Mouse (Mus musculus) heart, adult 18-20 months (tissue): ENCODE measurements around the gene Tec. TPM values are rescaled to one million over a fixed set of nuclear protein-coding genes. Genes with fewer than 3 reads are reported as not detected.

Experiments
- DNase-seq, 2 experiments: peaks; one replicate each; pipeline ENCODE4 v3.0.0; 2021 to 2022; ENCODE audit warnings: mixed read lengths in 1 of 2
- total RNA-seq, 2 experiments: library from RNA; stranded (reverse); gene quantifications; 2 replicates each; pipeline ENCODE4 v1.2.3; 2021

Tec gene
- total RNA-seq, 2 experiments from 2014 or later = 15.0 to 16.8 TPM

DNA sequence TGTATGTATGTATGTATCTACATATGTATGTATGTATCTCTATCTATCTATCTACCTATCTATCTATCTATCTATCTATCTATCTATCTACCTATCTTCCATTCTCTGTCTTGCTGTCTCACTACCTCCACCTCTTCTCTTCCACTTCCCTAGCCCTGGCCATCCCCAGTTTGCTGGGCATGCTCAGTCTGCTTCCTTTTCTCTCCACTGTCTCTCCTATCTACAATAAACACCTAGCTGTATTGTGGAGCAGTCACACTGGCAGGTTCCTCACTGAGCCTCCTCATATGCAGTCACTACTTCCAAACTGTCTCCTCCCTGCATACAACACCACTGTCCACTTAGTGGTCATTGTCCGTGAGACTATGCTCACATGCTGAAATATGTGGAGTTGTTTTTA is 135.4 kb downstream of the Tec start:
- DNase-seq = no peak

DNA sequence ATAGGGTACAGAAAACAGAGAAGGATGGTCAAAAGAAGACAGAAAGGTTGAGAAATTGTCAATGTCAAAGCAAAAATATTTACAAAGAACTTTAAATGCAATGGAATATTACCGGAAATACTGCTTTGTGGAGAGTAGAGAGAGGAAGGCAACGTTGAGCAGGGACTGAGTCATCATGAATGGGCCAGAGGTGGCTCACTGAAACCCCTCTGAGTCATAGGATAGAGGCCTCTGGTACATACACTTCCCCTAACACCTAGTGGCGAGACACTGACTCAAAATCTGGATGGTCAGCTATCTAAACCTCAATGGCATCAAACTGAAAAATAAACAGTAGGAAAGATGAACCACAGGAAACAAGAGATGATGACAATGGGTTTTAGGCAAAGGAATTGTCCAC is 142.9 kb downstream of the Tec start:
- DNase-seq = no peak

DNA sequence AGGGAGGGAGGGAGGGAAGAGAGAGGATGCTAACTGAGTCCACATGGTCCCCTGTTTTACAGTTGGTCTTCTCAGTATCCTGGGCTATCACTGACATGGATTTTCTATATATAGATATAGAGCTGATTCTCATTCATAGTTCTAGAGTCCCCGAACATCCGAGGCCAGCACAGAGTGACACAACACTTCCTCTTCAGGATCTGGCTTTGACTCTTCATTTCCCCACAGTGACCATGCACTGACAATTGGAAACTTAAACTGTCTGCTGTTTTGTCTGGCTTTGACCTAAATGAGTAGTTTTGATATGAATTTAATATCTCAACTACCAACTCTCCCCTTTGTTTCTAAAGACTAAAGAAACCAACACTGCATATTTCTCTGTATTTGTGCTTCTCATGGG is 144.9 kb downstream of the Tec start:
- DNase-seq = no peak

DNA sequence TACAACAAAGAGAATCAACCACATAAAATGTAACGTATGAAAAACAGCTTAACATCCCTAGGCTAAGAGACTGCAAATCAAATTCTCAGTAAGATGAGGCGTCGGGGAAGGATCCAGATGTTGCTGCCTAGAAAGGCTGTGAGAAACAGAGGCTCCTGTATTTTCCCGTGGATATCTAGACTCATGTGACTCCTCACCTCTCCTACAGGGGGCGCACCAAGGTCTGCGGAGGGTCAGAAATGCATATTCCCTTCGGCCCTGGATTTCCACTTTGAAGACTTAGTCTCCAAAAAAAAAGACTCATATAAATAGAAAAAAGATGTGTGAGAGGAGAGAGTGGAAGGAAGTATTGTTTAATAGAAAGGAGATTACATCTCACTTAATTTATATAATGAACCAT is 147.7 kb downstream of the Tec start:
- no peak for DNase-seq

DNA sequence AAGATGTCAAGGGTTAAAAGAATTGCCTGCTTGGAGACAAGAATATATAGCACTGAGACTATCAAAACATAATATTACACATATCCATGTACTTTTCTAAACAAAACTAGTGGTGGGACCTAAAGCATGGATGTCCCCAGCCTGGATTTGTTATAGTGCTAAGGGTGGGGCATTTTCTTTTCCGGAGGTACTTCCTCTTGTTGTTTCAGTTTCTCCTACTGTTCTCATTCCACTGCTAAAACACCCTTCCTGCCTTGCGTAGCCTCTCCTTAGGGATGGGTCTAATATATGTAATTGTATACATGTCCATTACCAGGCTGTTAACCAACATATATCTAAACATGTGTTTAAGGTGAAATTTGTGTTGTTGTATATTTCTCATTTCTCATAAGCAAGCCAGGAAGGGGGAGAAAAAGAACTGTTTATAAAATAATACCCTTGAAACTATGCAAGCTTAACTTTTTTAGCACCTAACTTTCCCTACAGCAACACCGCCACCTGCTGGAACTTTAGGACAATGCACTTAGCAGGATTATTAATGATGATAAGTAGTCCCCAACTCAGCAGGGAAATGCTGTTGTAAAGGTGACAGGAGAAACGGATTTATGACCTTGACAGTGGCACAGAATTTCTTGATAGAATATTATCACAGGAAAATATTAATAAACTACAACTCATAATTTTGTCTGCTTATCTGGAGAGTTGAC is 157.6 kb downstream of the Tec start:
- peak; percentile 42 to 83 for DNase-seq

DNA sequence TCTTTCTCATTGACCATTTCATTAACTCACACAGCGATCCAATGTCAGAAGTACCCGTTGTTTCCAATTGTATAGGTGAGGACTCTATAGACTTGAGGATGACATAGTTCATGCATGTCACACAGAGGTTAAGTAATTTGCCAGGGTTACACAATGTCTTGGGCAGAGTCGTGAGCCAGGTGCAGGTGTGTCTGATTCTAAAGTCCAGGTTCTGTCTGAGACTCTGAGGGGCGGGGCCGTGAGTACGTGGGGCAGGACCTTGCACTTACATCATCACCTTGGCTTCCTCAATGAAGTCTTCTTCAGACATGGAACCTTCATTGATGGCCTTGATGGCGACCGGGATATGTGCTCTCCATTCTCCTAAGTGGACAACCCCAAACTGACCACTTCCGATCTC is 158.3 kb downstream of the Tec start:
- DNase-seq = no peak

DNA sequence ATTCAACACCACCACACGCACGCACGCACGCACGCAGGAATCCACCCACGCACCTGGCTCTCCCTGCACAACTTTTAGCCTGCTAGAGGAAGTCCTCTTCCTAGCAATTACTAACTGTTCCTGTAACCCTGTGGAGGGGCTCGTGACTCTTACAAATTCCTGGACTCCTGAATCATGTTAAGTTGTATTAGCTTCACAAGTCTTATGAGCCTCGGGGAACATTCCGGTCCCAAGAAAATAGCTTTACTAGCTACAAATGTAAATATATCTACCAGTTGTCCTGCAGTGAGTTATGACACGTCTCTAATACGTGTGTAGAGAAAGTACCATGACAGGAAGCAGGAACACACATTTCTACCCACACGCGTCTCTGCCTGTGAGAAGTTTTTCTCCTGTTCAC is 158.8 kb downstream of the Tec start:
- DNase-seq = no peak

DNA sequence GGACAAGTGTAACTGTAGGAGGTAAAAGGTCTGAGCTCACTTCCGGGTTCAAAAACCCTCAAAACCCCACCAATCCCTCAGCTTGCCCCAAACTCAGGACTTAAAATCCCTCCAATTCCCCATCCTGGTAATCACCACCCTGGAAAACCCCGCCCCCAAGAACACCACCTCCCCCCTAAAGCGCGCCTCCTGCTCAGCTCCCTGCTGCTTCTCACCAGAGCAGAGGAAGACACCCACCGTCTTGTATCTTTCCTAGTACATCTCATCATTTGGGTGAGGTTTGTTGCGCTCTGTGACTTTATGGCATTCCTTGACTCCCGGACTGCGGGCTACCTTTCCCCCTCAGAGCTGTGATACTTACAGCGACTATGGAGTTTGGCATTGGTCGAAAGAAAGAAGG is 161.6 kb downstream of the Tec start:
- no peak for DNase-seq

DNA sequence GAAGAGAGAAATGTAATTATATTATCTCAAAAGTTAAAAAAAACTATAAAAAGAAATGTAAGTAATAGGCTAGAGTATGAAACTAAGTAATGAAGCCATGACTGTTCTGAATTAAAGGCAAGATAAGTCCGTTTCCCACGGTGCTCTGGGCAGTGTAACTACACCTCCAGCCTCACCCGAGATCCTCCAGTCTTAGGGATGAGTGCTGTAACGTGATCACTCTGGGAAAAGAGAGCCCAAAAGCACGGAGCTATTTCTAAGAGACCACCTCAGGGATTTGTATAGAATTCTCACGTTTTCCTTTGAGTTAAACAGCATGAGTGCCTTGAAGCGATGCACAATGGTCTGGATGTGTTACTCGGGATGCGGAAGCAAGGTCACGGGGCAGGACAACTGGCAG is 162.2 kb downstream of the Tec start:
- DNase-seq = no peak

Other genes with a start within 250 kb of the Tec start
- gene Cnga1, start 224.2 kb downstream of the Tec start, total RNA-seq = under 1 TPM in 1 of 2 experiments, not detected in 1; 0.18 TPM
- gene Nipal1, start 220.7 kb downstream of the Tec start, total RNA-seq = not detected
- gene Txk, start 115.7 kb downstream of the Tec start, total RNA-seq = under 1 TPM; 0.10 to 0.51 TPM
- 100 to 1,000 TPM; 138 to 147 TPM for gene Slain2, start 45.8 kb upstream of the Tec start, total RNA-seq
- gene Gm10135, start 106.2 kb upstream of the Tec start, total RNA-seq = not detected
- gene Slc10a4, start 138.4 kb upstream of the Tec start, total RNA-seq = not detected